ENCODE assay signal across 28 mouse cellular contexts in the genomic region with DNA sequence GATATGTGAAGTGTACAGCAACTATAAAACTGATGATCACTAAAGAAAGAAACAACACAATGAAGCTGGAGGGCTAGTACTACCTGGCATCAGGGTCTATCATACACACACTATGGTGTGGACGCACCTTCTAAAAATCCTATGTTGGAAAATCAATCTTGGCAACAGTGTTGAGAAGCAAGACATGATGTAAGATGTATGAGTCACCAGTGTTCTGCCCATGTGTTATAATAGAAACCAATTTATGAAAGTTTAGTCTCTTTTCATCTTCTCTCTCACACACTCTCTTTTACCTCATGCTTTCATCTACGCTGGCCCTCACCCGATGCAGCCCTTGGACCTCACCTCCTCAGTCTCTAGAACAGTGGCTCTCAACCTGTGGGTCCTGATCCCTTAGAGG. TPM values are rescaled to one million over a fixed set of nuclear protein-coding genes. Genes with fewer than 3 reads are reported as not detected.
DNase-seq lines count a peak whose midpoint lies in the region; ATAC-seq and TF ChIP-seq lines count a peak whose summit lies in the region.
"Had no signal": no experiment of that assay in that cellular context is flagged by ENCODE, and none has a peak within 500 bp of the region (broad histone marks: within the 10 kb centered on the region; RNA-seq: fewer than 3 reads in every experiment).

No protein-coding gene starts in this region.

- no peak overlapping the region for H3K9ac ChIP-seq in lung, postnatal 0 days (replicated peaks; ENCODE audit: low read depth)
- H3K9ac ChIP-seq: forebrain, embryonic 13.5 days; heart, embryonic 12.5 days; heart, embryonic 15.5 days; hindbrain, embryonic 13.5 days; intestine, embryonic 15.5 days had no signal

- H3K36me3 ChIP-seq in lung, postnatal 0 days (ENCODE audit: insufficient read depth, low read length) = peaks cover 13% of the 10 kb centered on the region; the same call in 1 of the 2 replicates

- DNase-seq in lung, postnatal 0 days (ENCODE audit: low spot score) = peak; percentile 34
- no peak for DNase-seq in lung, postnatal 25 days (ENCODE audit: low spot score)
- DNase-seq in 416B (ENCODE audit: low read depth) (peak; percentile 46), NIH3T3 (ENCODE audit: low read depth) (peak; percentile 43)
- DNase-seq in right cerebral cortex, postnatal 14 days = no peak
- DNase-seq in cerebellum, adult 2 months = no peak
- DNase-seq: adrenal gland, postnatal 14 days; cerebellum, adult 11-12 months; cerebellum, adult 9-10 months; cerebellum, postnatal 14 days; gastrocnemius, postnatal 25 days; heart, adult 18-20 months; heart, postnatal 10 days; heart, postnatal 36 days; kidney, adult 11 months had no signal

- WGBS in lung, postnatal 0 days = 93% methylated on average over 3 of the region's 3 CpGs
- 75% methylated on average over 3 of the region's 3 CpGs for WGBS in cerebellum, adult 2 months

- no peaks in the 10 kb centered on the region for H3K9me3 ChIP-seq in lung, postnatal 0 days (ENCODE audit: low read length)
- H3K9me3 ChIP-seq: forebrain, embryonic 10.5 days; forebrain, embryonic 13.5 days; heart, embryonic 12.5 days; heart, embryonic 15.5 days; hindbrain, embryonic 10.5 days; hindbrain, embryonic 13.5 days; intestine, embryonic 15.5 days had no signal

- no peak overlapping the region for H3K4me3 ChIP-seq in lung, postnatal 0 days (ENCODE audit: low read depth, low read length)
- H3K4me3 ChIP-seq in cerebellum, adult 2 months (replicated peaks; ENCODE audit: insufficient read depth, low read depth, low read length) = no peak overlapping the region
- H3K4me3 ChIP-seq: forebrain, embryonic 10.5 days; forebrain, embryonic 13.5 days; heart, embryonic 12.5 days; heart, embryonic 15.5 days; hindbrain, embryonic 10.5 days; hindbrain, embryonic 13.5 days; intestine, embryonic 15.5 days had no signal

- no peak for TF ChIP-seq POLR2A in cerebellum, adult 2 months (IDR thresholded peaks at IDR 0.05; ENCODE audit: borderline replicate concordance, insufficient read depth, low read length)

- TF ChIP-seq CTCF in lung, postnatal 0 days (IDR thresholded peaks at IDR 0.05) = no peak
- no peak for TF ChIP-seq CTCF in cerebellum, adult 2 months (IDR thresholded peaks at IDR 0.05; ENCODE audit: borderline replicate concordance, insufficient read depth, low read depth, low read length)

- TF ChIP-seq EP300 in lung, postnatal 0 days (IDR thresholded peaks at IDR 0.05) = no peak

- ATAC-seq in lung, postnatal 0 days = no peak
- ATAC-seq: forebrain, embryonic 13.5 days; forebrain, embryonic 16.5 days; hindbrain, embryonic 16.5 days; intestine, embryonic 15.5 days; Patski had no signal

- H3K27ac ChIP-seq in lung, postnatal 0 days (ENCODE audit: low read length) = no peak overlapping the region
- H3K27ac ChIP-seq in cerebellum, adult 2 months (ENCODE audit: insufficient read depth, low read length) = no peak overlapping the region
- H3K27ac ChIP-seq: forebrain, embryonic 10.5 days; forebrain, embryonic 13.5 days; heart, embryonic 15.5 days; hindbrain, embryonic 10.5 days; hindbrain, embryonic 13.5 days; intestine, embryonic 15.5 days had no signal

- no peaks in the 10 kb centered on the region; the same call in 1 of the 2 replicates for H3K4me1 ChIP-seq in lung, postnatal 0 days (ENCODE audit: insufficient read depth, low read depth, low read length)
- no peaks in the 10 kb centered on the region for H3K4me1 ChIP-seq in cerebellum, adult 2 months (ENCODE audit: control insufficient read depth, insufficient read depth, low read length)
- H3K4me1 ChIP-seq: forebrain, embryonic 10.5 days; hindbrain, embryonic 10.5 days; intestine, embryonic 15.5 days had no signal

- no peaks in the 10 kb centered on the region for H3K27me3 ChIP-seq in lung, postnatal 0 days (replicated peaks; ENCODE audit: insufficient read depth, low read length)
- no peaks in the 10 kb centered on the region for H3K27me3 ChIP-seq in cerebellum, adult 2 months (ENCODE audit: control insufficient read depth, insufficient read depth, low read length)
- H3K27me3 ChIP-seq: forebrain, embryonic 13.5 days; heart, embryonic 12.5 days; heart, embryonic 15.5 days; hindbrain, embryonic 13.5 days; intestine, embryonic 15.5 days; Patski had no signal

- no peak overlapping the region for H3K4me2 ChIP-seq in lung, postnatal 0 days (replicated peaks; ENCODE audit: low read depth, low read length)
- H3K4me2 ChIP-seq: forebrain, embryonic 13.5 days; heart, embryonic 12.5 days; heart, embryonic 15.5 days; hindbrain, embryonic 13.5 days; intestine, embryonic 15.5 days had no signal

RNA-seq across cellular contexts. Expression of a gene that starts 17.5 kb away (rescaled TPM):
- polyA plus RNA-seq in lung, postnatal 0 days (2015; fragmentation: Nextera tagmentation; extraction: Ambion mirVana) = 36.0 and 40.6 TPM in 2 replicates
- polyA plus RNA-seq in cerebellum, adult 2 months (2012; rRNA removed) = 26.3 and 29.1 TPM in 2 replicates

RNA-seq across cellular contexts. Expression of a gene that starts 31.6 kb away (rescaled TPM):
- polyA plus RNA-seq in lung, postnatal 0 days (2015; fragmentation: Nextera tagmentation; extraction: Ambion mirVana) = 261 and 341 TPM in 2 replicates
- 0.40 TPM in 1 of 2 replicates, not detected in the other for polyA plus RNA-seq in cerebellum, adult 2 months (2012; rRNA removed)
- polyA plus RNA-seq: embryonic facial prominence, embryonic 11.5 days; embryonic facial prominence, embryonic 14.5 days; forebrain, embryonic 10.5 days; forebrain, embryonic 13.5 days; forebrain, embryonic 16.5 days; gonadal fat pad, adult 2 months; hindbrain, embryonic 10.5 days; hindbrain, embryonic 13.5 days; hindbrain, embryonic 16.5 days; intestine, embryonic 15.5 days; Patski had no signal

Comparison
In these comparisons a context has a peak if more than half of its experiments do, and no peak if none do; other contexts are left out.
1. DNase-seq: peak in lung, postnatal 0 days (single experiment), 416B (single experiment) and NIH3T3 (single experiment); none in lung, postnatal 25 days (single experiment), right cerebral cortex, postnatal 14 days (single experiment) and cerebellum, adult 2 months (0 of 2).
2. RNA of a gene that starts 31.6 kb away (polyA plus RNA-seq): 261 to 341 TPM in lung, postnatal 0 days; 0.40 TPM in cerebellum, adult 2 months; every median in the first group is over 100 times any median in the second.